Mouse (Mus musculus) cerebellum, adult 9-11 months (tissue): ENCODE measurements at regions not wholly inside any gene's neighbourhood (a gene's known extent, or its start where the extent isn't known, plus 50 kb on each side); places are given as distances from the start of the nearest gene placed in this dataset.
"Not testable (repeated sequence)": the region's sequence is repeated elsewhere in the genome, so short reads cannot be mapped to it uniquely, and the experiment has no call there.

Source experiments
- DNase-seq: peaks from one replicate; pipeline ENCODE4 v3.0.0; 2022

- DNase-seq: no peak
Observed at GRCm38 (mm10) chr4:93567487-93568259, 232.4 kb upstream of the Tusc1 start.

GRCm38 (mm10) chr4:93555787-93556760 lies 220.8 kb upstream of the Tusc1 start:
- DNase-seq: no peak

DNA sequence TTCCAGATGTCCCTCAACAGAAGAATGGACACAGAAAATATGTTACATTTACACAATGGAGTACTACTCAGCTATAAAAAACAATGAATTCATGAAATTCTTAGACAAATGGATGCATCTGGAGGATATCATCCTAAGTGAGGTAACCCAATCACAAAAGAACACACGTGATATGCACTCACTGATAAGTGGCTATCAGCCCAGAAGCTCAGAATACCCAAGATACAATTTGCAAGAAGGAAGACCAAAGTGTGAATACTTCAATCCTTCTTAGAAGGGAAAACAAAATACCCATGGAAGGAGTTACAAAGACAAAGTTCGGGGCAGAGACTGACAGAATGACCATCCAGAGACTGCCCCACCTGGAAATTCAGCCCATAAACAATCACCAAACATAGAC lies 219.9 kb upstream of the Tusc1 start:
- not testable (repeated sequence) for DNase-seq

DNA sequence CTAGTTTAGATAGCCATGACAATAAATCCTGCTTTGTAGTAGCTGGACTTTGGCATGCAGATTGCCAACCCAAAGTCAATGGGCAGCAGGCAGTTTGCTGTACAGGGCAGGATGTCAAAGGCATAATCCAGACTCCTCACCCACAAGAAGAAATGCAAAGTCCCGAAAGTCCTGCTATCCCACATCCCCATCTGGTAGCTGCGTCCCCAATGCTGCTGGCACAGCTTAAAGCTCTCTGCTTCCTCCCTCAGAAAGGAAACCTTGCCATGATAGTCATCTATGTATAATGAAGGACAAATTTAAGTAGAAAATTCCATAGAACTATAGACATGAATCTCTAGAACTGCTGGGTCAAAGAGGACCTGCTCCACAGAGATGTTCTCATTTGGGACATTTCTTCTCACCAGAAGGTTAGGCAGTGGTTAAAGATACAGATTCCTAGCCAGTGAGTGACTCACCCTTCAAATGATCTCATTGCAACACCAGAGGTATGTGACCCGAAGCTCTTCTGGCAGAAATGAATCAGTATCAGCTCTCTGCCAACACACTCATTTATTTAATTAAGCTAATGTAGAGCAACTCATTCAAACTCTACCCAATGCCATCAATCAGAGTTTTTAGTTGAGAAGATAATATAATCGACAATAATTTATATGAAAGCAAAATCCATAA lies 217.3 kb upstream of the Tusc1 start:
- no peak for DNase-seq

DNA sequence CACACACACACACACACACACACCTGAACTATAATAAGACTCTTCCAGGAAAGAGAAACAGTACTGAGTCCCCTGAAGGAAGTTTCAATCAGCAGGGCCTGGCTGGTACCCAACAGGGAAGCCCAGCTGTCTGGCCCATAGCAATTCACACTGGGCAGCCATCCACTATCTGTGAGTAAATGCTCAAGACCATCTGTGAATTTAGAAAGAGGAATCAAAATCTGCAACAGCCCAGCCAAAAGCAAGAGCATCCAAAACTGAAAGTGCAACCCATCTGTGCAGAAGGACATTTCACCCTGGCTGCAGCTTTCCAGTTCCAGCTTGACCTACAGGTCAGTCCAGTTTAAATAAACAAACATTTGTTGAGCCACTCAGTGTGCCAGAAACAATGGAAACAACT lies 215.8 kb upstream of the Tusc1 start:
- peak; percentile 68 for DNase-seq

DNA sequence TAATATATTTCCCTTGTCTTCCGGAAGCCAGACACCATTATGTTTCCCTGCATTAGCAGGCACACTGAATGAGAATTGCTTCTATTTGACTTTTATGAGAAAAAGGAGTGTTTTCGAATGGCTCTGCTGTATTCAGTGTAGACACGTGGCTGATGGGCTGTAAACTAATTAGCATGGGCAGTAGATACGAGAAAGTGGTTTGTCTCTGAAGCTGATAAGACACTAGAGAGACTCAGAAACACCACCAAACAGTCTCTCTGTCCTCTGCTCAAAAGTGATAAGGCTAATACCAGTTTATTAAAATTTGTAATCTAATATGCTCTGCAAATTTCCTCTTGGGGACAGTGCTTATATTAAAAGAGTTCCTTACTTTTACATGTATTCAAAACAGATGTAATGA lies 205.3 kb upstream of the Tusc1 start:
- DNase-seq: no peak

DNA sequence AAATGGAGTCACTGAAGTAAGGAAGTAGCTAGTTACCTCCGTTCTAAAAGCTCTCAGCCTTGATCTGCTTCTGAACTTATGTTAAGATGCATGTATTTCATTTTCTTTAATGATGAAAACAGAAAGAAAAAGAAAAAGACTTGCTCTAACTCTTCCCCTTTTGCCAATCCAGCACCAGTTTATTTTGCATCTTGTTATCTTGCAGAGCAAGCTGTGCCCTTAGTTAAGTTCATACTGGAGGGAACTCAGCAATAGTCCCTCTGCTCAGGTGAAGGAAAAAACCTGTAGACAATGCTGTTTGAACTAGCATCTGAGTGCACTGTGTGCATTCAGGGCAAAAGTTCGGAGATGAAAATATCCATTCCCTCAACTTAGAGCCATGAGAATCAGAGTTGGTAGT lies 192.1 kb upstream of the Tusc1 start:
- no peak for DNase-seq

- DNase-seq: no peak
Observed at GRCm38 (mm10) chr4:93520454-93521100, 185.3 kb upstream of the Tusc1 start.

DNA sequence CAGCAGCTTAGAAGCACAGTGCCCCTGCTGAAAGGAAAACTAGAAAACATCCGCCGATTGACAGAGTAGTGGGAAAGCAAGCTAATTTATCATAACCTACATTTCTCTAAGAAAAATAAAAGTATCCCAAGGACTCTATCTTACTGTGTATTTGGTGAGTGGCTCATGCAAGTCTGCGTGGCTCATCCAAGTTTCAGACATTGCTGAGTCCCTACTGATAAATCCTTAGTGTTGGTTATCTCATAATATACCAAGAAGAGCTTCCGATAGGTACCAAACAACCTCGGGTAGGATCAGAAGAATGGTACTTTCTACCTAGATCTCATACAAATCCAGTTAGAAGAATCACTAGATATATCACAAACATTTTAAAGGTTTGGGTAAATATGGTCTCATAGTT lies 183.6 kb upstream of the Tusc1 start:
- no peak for DNase-seq

DNA sequence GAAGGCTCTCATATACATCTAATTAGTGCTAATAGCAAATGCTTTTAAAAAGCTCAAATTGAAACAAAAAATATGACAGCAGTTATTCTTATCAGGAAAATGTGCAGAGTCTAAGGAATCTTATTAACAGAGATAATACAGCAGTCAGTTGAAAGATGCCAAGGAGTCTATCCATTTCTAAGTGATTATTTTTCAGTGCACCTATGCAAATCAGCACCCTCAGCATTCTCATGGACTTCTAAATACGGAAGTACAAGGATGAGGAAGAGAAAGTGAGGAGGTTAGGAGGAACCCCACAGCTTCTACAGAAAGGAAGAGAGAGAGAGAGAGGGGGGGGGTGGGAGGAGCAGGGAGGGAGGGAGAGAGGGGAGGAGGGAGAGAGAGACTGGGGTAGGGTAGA lies 175.5 kb upstream of the Tusc1 start:
- DNase-seq: no peak

- DNase-seq: no peak
Observed at GRCm38 (mm10) chr4:93496871-93497270, 161.6 kb upstream of the Tusc1 start.

- no peak for DNase-seq
Observed at GRCm38 (mm10) chr4:93494319-93494718, 159.0 kb upstream of the Tusc1 start.

GRCm38 (mm10) chr4:93493905-93494304 lies 158.6 kb upstream of the Tusc1 start:
- DNase-seq: no peak

DNA sequence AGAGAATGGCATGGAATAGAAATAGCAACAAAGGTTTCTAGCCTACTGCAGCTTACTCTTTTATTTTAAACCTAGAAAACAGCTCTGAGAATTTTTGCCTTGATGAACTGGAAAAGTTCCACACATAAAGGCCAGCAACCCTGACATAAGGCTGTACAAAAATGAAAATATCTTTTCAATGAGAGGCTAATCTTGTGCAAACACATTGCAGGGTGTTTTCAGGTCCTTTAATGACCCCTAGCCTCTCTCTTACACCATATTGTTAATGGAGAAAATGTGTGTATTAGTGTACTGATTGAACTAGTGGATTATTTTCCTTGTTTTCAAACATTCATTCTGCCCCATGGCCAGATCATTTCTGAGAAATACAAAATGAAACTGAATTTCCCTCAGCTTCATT lies 158.0 kb upstream of the Tusc1 start:
- no peak for DNase-seq

GRCm38 (mm10) chr4:93488570-93488969 lies 153.3 kb upstream of the Tusc1 start:
- DNase-seq: no peak

DNA sequence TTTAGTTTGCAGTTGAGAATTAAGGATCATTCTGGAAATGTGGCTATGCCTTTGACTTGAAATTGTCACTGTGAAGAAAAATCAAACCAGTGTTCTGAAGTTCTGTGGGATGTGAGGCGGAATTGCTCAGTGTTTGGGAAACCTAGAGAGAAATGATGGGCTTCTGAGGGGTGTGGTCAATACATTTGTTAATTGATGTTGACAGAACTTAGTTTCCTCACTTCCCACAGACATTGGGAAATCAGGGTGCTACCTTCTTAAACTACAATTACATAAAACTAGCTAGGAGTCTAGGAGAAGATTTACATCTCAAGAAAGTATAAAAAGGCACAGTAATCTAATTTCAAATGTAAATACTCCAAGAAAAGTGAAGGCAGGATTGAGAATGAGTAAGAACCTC lies 151.1 kb upstream of the Tusc1 start:
- DNase-seq: no peak

DNA sequence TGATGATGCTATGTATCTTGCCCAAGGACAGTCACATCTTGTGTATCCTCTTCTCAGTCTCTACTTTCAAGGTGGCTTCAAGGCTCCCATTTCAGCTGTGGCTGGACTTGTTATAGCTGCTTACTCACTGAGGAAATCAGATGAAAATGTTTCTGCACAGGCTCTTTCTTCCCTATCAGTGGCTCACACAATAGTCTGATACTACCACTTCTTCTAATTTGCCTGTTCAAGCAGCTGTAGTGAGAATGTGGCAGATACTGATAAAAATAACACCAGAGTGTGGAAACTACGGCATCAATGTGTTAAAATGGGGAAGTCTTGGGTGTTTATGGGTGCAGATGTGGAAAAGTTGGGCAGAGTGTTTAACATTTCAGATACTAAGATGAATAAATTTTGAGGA lies 145.9 kb upstream of the Tusc1 start:
- DNase-seq: no peak

GRCm38 (mm10) chr4:93477189-93477767 lies 142.0 kb upstream of the Tusc1 start:
- DNase-seq: no peak

DNA sequence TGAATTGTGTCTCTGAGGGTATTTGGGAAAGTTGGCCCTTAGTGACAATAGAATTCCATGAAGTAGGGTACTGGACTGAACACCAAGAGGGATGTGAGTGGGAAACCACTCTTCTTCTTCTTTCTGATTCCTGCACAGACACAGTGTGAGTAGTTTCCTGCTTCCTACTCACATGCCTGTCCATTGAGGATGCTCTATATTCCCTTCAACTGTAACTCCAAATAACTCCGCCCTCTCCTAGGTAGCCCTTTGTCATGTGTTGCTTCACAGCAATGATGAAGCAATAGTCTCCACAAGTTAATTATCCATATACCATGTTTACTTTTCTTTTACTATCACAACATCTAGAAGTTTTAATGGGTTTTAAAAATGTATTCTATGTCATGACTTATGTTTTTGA lies 132.7 kb upstream of the Tusc1 start:
- no peak for DNase-seq

DNA sequence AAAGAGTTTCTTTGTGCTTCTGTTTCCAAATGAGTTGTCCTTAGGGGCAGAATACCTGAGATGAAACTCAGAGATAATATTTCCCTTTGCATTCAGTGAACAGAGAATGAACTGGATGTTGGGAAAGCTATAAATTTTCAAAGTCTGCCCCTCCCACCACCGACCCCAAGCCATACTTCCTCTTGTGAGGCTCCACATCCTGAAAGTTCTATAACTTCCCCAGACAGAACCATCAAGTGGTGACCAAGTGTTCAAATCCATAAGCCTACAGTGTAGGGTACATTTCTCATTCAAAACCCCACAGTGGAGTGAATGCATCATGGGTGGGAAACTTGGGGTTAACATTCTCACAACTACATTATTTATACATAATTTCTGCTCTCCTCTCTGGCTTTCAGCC lies 132.1 kb upstream of the Tusc1 start:
- DNase-seq: no peak

DNA sequence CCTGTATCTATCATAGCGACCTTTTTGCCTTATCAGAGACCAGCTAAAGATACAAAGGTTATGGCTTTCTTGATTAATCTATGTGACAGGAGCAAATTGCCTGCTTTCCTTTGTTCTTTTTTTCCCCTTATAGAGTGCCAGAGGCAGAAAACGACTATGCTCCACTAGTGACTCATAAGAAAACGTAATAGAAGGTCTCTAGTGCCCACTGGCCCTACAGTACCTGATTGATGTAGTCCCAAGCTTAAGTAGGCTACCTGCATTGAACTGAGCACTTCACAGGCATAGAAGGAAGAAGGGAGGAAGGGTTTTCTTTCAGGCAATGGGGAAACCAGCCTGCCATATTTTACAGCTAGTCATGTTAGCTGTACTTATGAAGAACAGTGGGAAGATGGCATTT lies 116.0 kb upstream of the Tusc1 start:
- no peak for DNase-seq

GRCm38 (mm10) chr4:93450831-93451230 lies 115.5 kb upstream of the Tusc1 start:
- no peak for DNase-seq

- no peak for DNase-seq
Observed at GRCm38 (mm10) chr4:93444666-93445065, 109.4 kb upstream of the Tusc1 start.
